Mouse (Mus musculus): ENCODE results near the gene Snph.

- TF ChIP-seq POLR2A (IDR thresholded peaks at IDR 0.05; ENCODE audit: borderline replicate concordance, insufficient read depth, low read length): no peak
- no peak for TF ChIP-seq CTCF (IDR thresholded peaks at IDR 0.05; ENCODE audit: borderline replicate concordance, insufficient read depth, low read depth, low read length)
These were observed 3.6 kb upstream of the Snph start for GRCm38 (mm10) chr2:151636015-151636402.
